Mouse (Mus musculus) fibroblast of lung, adult 2 months (primary cell): ENCODE measurements around the gene Hdac5.
"Not testable (repeated sequence)": the region's sequence is repeated elsewhere in the genome, so short reads cannot be mapped to it uniquely, and the experiment has no call there.

Experiments
- DNase-seq: peaks from one replicate; pipeline ENCODE4 v3.0.0-alpha.2; 2011; ENCODE audit warnings: low read depth

Hdac5 gene

DNA sequence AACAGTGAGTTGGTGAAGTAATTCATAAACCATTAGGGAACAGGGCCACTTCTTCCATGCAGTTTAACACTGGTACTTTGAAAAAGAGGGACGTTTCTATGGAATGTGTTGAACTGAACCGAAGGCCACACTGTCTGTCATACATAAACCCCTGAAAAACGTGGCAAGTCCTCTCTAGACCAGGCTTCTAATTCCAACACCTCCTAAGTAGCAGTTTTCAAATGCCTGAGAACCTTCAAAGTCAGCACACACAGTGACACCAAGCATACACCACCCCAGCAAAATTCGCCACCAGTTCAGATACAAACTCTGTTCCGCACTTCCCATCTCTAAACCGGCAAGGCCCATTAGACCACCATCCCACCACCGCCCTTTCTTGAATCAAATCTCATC is 45.7 kb downstream of the Hdac5 start:
- no peak for DNase-seq

DNA sequence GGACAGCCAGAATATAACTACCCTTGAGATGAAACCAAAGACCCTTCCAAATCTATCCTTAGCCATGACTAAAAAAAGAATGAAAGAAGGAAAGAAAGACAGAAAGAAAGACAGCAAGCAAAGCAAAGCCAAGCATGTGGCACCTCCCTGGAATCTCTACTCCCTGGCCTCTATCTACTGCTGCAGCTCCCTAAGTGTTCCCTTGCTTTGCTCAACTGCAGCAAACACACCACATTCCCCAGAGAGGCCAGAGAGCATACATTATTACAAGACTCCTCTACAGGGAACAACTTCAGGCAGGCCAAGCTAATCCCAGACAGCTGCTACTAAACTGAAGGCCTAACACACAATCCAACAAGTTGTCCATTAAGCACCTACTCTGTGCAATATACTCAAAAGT is 50.1 kb downstream of the Hdac5 start:
- no peak for DNase-seq

DNA sequence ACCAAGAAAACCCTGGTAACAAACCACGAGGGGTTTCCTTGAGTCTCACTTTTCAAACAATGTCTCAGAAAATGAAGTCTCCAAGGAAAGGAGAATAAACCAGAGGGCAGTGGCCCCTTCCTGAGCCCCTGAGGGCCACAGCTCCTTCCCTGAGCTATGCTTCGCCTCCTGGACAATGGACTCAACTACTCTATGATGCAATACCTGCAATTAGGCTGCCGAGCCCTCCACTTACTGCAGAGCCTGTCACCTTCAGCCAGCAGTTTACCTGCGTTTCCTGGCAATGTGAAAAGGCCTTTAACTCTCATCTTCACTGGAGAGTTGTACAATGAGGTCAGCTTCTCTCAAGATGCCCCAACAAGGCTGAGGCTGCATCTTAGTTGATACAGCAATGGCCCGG is 61.3 kb downstream of the Hdac5 start:
- DNase-seq, result no peak

DNA sequence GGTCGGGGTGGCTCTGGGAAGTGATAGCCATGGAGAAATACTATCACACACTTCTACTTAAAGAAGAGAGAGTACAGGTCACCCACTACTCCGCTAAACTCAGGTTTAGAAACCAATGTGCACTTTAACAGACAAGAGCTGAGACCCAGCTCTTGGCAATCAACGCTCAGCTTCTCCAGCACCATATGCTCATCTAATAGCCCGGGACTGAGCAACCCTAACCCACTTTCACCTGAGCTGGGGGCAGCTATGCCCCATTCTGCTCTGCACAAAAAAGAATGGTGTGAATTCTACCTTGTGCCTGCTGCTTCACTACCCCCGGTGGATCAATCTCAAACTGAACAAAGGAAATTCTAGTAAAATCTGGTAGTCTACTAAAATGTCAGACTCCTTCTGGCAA is 62.4 kb downstream of the Hdac5 start:
- DNase-seq, result no peak

DNA sequence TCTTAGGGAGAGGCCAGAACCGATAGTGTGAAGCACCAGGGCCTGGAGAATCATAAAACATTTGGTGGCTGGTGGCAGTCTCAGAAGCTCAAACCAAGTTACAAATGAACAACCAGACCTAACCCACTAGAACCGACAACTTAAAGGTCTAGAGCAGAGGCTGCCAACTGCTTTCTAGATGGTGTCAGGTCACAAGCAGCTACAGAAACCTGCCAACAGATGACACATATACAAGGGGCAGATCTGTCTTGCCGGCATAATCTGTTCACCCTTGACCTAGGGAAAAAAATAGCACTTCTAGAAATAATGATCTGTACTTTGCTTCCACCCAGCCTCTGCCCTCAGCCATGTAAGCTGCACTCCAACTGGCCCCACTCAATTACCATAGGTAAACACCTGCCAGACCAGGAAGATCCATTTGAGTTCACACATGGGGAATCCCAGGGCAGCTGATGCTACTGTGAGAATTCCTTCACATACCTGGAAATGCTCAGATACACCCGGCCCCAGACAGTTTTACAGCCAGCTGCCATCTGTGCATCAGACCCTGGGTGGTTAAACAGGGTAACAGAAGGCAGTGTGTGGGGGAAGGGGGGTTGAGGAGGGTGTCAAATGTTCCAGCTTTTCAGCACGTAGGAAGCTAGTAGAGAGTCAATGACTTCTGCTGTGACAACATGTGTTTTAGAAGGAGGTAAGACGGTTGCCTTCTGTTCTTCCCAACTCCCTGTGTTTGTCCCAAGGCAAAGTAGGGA is 63.8 kb downstream of the Hdac5 start:
- DNase-seq, result no peak

DNA sequence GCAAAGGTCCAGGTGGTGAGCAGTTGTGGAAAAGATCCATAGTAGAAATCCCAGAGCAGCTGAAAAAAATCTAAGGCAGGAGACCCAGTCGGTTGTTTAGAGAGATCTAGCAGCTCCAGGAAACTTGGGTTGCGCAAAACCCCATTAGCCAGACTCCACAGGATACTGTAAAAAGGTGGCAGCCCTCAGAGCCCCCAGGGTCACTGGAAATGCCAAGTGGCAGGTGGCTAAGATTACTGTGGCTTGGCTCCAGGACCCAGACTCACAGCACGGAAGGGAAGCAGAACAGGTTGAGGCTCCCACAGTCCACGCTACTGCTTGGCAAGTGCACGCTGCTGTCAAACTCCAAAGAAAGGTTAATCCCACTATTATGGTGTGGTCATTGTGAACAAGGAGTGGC is 70.2 kb downstream of the Hdac5 start:
- no peak for DNase-seq

DNA sequence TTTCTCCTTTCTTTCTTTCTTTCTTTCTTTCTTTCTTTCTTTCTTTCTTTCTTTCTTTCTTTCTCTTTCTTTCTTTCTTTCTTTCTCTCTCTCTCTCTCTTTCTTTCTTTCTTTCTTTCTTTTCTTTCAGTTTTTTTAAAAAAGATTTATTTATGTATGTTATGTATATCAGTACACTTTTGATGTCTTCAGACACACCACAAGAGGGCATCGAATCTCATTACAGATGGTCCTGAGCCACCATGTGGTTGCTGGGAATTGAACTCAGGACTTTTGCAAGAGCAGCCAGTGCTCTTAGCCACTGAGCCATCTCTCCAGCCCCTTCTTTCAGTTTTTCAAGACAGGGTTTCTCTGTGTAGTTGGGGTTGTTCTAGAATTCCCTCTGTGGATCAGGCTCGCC is 71.9 kb downstream of the Hdac5 start:
- not testable (repeated sequence) for DNase-seq

DNA sequence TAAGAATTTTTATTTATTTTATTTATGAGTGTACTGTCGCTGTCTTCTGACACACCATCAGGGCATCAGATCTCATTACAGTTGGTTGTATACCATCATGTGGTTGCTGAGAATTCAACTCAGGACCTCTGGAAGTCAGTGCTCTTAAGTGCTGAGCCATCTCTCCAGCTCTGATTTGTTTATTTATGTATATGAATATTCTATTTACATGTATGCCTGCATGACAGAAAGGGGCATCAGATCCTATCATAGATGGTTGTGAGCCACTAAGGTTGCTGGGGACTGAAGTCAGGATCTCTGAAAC is 73.2 kb downstream of the Hdac5 start:
- DNase-seq, result no peak

DNA sequence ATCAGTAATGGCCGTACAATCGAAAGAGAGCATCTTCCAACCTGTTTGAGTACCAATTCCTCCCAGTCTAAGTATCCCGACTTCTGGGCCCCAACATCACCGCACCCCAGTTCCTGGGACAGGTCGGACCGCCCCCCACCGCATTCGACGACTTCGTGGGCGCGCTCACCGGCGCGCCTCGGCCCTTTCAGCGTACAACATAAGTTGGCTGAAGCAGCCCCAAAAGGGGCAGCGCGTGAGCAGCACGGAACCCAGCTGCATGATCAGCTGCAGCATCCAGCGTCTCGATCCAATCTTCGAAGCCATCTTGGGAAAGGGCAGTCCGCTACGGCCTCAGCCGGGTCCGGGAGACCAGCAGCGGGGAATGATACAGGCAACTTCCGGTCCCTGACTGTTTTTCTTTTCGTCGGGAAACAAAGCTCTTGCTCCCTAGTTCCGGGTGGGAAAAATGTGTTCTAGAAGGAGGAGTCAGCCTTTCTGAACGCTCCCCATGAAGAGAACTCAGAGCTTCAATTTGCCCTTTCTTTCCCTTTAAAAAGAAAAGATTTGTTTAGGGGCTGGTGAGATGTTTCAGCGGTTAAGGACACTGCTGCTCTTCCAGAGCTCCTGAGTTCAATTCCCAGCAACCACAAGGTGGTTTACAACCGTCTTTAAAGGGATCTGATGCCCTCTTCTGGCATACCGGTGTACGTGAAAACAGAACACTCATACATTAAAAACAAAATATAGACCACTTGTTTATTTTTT is 73.8 kb downstream of the Hdac5 start, which contains the start of gene Tmem101:
Gene Tmem101, minus strand, starts transcription at position 366 of the 747 bp plus-strand sequence.
- DNase-seq, result peak; percentile 89

DNA sequence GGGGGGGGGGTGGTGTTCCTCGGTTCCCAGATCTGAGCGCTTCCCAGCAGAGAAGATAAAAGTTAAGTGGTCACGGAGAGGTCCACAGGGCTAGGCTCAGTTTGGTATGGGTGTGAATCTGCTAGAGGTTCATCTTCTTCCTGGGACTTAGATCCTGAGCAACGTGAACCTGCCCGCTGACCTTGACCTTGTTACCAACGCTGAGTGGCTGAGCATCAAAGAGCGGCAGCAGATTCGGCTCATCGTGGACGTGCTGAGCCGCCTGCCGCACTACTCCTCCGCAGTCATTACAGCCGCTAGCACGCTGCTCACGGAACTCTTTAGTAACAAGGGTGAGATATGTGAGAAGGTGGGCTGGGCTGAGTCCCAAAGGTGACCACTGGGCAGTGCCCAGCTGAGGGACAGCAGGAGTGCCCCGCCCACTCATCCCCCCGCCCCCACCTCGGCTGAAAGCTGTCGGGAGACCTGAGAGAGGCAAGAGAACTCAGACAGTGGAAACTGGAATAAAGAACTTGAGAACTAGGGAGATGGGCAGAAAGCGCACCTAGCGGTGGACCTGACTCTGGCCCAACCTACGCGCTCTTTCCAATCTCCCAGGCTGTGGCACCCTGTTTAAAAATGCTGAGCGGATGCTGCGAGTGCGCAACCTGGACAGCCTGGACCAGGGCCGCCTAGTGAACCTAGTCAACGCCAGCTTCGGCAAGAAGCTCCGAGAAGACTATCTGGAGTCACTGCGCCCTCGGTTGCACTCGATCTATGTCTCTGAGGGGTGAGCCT is 82.6 kb downstream of the Hdac5 start:
- no peak for DNase-seq

DNA sequence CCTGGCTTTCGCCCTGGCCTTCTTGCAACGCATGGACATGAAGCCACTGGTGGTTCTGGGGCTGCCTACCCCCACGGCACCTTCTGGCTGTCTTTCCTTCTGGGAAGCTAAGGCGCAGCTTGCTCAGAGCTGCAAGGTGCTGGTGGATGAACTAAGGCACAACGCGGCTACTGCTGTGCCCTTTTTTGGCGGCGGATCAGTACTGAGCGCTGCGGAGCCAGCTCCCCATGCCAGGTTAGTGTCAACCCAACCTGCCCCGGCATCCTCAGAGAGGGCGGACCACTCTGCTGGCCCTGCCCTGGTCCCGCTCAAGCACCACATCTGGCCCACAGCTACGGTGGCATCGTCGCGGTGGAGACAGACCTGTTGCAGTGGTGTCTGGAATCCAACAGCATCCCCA is 83.4 kb downstream of the Hdac5 start:
- DNase-seq, result no peak

DNA sequence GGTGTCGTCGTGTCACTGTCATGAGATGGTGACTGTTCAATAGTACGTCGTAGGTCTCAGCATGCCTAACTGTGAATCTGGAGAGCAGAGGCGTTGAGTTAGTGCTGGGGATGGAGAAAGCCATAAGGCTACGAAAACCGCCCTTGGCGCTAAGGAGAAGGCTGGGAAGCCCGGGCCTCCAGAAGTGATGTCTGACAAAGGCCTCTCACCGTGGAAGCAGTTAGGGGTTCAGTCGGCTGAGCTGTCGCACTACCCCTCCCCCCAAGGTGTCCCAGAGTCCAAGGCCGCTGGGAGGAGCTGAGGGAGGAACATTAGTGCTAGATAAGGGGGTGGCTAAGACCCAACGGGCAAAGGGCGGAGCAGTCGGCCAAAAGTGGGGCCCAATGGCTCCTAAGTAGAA is 84.0 kb downstream of the Hdac5 start:
- no peak for DNase-seq

DNA sequence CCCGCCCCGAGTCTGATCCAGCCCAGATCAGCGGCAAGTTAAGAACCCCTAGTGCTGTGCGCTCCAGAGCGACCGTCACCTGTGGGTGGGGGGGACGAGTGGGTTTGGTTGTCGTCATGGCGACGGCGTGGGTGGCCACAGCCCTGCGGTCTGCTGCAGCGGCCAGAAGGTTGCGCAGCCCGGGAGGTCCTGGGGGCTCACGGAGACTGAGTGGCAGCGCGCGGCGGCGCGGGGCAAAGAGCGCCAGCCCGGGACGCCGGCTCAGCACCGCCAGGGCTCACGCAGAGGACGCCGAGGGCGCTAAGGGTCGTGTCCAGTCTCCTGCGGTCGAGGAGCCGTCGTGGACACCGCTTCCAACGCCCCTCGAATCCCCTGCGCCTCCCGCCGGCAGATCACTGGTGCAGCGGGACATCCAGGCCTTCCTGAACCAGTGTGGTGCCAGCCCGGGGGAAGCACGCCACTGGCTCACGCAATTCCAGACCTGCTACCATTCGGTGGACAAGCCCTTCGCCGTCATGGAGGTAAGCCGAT is 84.4 kb downstream of the Hdac5 start, which contains the start of gene Nags:
Gene Nags, plus strand, starts transcription at position 43 of the 531 bp plus-strand sequence.
- no peak for DNase-seq

DNA sequence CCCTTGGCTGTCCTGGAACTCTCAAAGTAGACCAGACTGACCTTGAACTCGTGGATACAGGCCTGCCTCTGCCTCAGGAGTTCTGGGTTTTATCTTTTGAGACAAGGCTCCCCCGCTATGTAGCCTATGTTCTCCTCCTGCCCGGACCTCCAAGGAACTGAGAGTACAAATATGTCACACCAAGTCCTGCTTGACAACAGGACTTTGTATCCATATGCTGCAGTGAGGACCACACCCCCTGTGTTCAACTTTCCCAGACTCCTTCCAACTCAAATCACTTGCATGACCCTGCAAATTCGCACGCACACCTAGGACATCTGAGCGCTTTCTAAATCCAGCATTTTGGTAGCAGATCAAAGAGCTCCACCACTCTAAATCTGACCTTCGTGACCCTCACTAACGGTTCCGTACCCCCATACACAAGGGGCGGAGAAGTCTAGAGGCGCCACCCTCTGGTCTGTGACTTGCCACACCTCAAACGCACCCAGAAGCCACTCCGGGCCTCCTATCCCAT is 85.0 kb downstream of the Hdac5 start:
- DNase-seq, result no peak
